Mouse (Mus musculus) hindbrain, embryonic 14.5 days (tissue): ENCODE results near the gene Fam221b. TPM values are rescaled to one million over a fixed set of nuclear protein-coding genes. Genes with fewer than 3 reads are reported as not detected.

ENCODE experiments used
- ATAC-seq: fragments of 200-750 bp; cut with Nextera tagmentation; 2 replicates; pipeline ENCODE4 v1.8.0; 2017; ENCODE audit warnings: moderate number of reproducible peaks, mild to moderate bottlenecking, moderate TSS enrichment, moderate library complexity; ENCODE audit not compliant: low FRiP score
- DNase-seq: peaks from one replicate; pipeline ENCODE4 v3.0.0-alpha.2; 2015; ENCODE audit warnings: low spot score
- H3K27ac ChIP-seq: fragments of 300-500 bp; sonication (generic); 2 replicates; pipeline ENCODE4 v1.5.1; 2014; ENCODE audit warnings: mild to moderate bottlenecking, moderate library complexity
- H3K27me3 ChIP-seq: fragments of 300-500 bp; sonication (generic); 2 replicates; pipeline ENCODE4 v1.6.1; 2014; ENCODE audit warnings: mild to moderate bottlenecking, low read length, mixed read lengths; ENCODE audit not compliant: control insufficient read depth, insufficient read depth
- H3K36me3 ChIP-seq: fragments of 300-500 bp; sonication (generic); replicated peaks from 2 replicates; pipeline ENCODE4 v1.6.1; 2014; ENCODE audit not compliant: control insufficient read depth, insufficient read depth
- H3K4me1 ChIP-seq: fragments of 300-500 bp; sonication (generic); replicated peaks from 2 replicates; pipeline ENCODE4 v1.6.1; 2014; ENCODE audit warnings: antibody characterized with exemption, low read length, mixed read lengths; ENCODE audit not compliant: control insufficient read depth, insufficient read depth
- H3K4me2 ChIP-seq: fragments of 300-500 bp; sonication (generic); replicated peaks from 2 replicates; pipeline ENCODE4 v1.6.1; 2014; ENCODE audit warnings: mild to moderate bottlenecking, moderate library complexity
- H3K4me3 ChIP-seq: fragments of 300-500 bp; sonication (generic); replicated peaks from 2 replicates; pipeline ENCODE4 v1.5.1; 2014; ENCODE audit warnings: mild to moderate bottlenecking, low read length
- H3K9ac ChIP-seq: fragments of 300-500 bp; sonication (generic); 2 replicates; pipeline ENCODE4 v1.6.1; 2014
- H3K9me3 ChIP-seq: fragments of 300-500 bp; sonication (generic); 2 replicates; pipeline ENCODE4 v1.6.1; 2016; ENCODE audit warnings: low read length; ENCODE audit not compliant: control insufficient read depth
- WGBS: fragments of 180-500 bp; shearing (Covaris S2); extraction: QIAGEN DNeasy Blood & Tissue Kit; methylation state at CpG from one replicate; pipeline ENCODE4 v1.1.7; 2014; 5-methylcytosine and 5-hydroxymethylcytosine counted together
- polyA plus RNA-seq: library from polyadenylated mRNA; unstranded; fragments of >200 nt; fragmentation: Nextera tagmentation; extraction: Ambion mirVana; gene quantifications from 2 replicates; pipeline ENCODE4 v1.2.1, GENCODE M21; 2014

The Fam221b gene
- polyA plus RNA-seq, 1 experiment from 2014 or later, result 2.2 TPM

GRCm38 (mm10) chr4:43673703-43674102 is 4.8 kb upstream of the Fam221b start:
- WGBS, result 78% methylated on average over 8 of the region's 8 CpGs
- Histone ChIP-seq H3K9ac (no peak overlapping the region), H3K4me1 (peaks cover 35% of the 10 kb centered on the region), H3K27me3 (no peaks in the 10 kb centered on the region), H3K9me3 (no peaks in the 10 kb centered on the region), H3K4me3 (no peak overlapping the region), H3K27ac (no peak overlapping the region), H3K4me2 (no peak overlapping the region), H3K36me3 (peaks cover 49% of the 10 kb centered on the region)
- ATAC-seq (no peak), DNase-seq (no peak)

- peak overlapping the region; percentile 39 for H3K9ac ChIP-seq
- peak; percentile 24; the same call in 1 of the 2 replicates for ATAC-seq
These were observed 3.1 kb upstream of the Fam221b start for GRCm38 (mm10) chr4:43672070-43672469.

GRCm38 (mm10) chr4:43669428-43669794 is 466 bp upstream of the Fam221b start:
- peak overlapping the region; percentile 73 for H3K27ac ChIP-seq
- WGBS, result 1% methylated on average over 20 of the region's 25 CpGs
- peak; percentile 69 for ATAC-seq

More at GRCm38 (mm10) chr4:43672070-43672469, 3.1 kb upstream of the Fam221b start:
- peak overlapping the region; percentile 12; the same call in 1 of the 2 replicates for H3K4me3 ChIP-seq
- DNase-seq, result peak; percentile 94
- peaks cover 38% of the 10 kb centered on the region for H3K4me1 ChIP-seq
- no peaks in the 10 kb centered on the region for H3K9me3 ChIP-seq
- H3K27me3 ChIP-seq, result 0 out of 2 replicates have a peak, but pooled peaks cover 2% of the 10 kb centered on the region
- WGBS, result 5% methylated on average over 2 of the region's 2 CpGs
- no peak overlapping the region for H3K27ac ChIP-seq
- peak overlapping the region; percentile 82 for H3K4me2 ChIP-seq
- peaks cover 33% of the 10 kb centered on the region for H3K36me3 ChIP-seq

GRCm38 (mm10) chr4:43666412-43666811 is 2.5 kb downstream of the Fam221b start:
- Histone ChIP-seq H3K36me3 (no peaks in the 10 kb centered on the region), H3K27me3 (peaks cover 34% of the 10 kb centered on the region), H3K9me3 (no peaks in the 10 kb centered on the region), H3K9ac (no peak overlapping the region), H3K27ac (no peak overlapping the region), H3K4me1 (peaks cover 22% of the 10 kb centered on the region), H3K4me3 (no peak overlapping the region), H3K4me2 (no peak overlapping the region)
- 22% methylated on average over 4 of the region's 4 CpGs for WGBS
- no peak for DNase-seq
- no peak for ATAC-seq

More at GRCm38 (mm10) chr4:43669428-43669794, 466 bp upstream of the Fam221b start:
- H3K9ac ChIP-seq, result peak overlapping the region; percentile 77
- H3K4me2 ChIP-seq, result peak overlapping the region; percentile 82
- peaks cover 7% of the 10 kb centered on the region for H3K36me3 ChIP-seq
- peaks cover 38% of the 10 kb centered on the region for H3K4me1 ChIP-seq
- DNase-seq, result no peak
- peaks cover 13% of the 10 kb centered on the region for H3K27me3 ChIP-seq
- no peaks in the 10 kb centered on the region for H3K9me3 ChIP-seq
- peak overlapping the region; percentile 69 for H3K4me3 ChIP-seq

GRCm38 (mm10) chr4:43657146-43657545 is 11.8 kb downstream of the Fam221b start:
- WGBS, result 64% methylated on average over 4 of the region's 4 CpGs
- H3K9ac ChIP-seq, result 0 out of 2 replicates have a peak overlapping the region, but pooled peaks have one; percentile 25

GRCm38 (mm10) chr4:43656339-43657109 is 12.4 kb downstream of the Fam221b start, which contains the start of gene Hint2:
TSS of gene Hint2 (minus strand) at chr4:43656466.
- peak within 1 kb of the TSS; percentile 65 for H3K4me2 ChIP-seq
- H3K9ac ChIP-seq, result peak within 1 kb of the TSS; percentile 90
- H3K9me3 ChIP-seq, result no peaks in the 10 kb centered on the region
- peaks cover 5% of the 10 kb centered on the region; the same call in 1 of the 2 replicates for H3K4me1 ChIP-seq
- H3K36me3 ChIP-seq, result no peaks in the 10 kb centered on the region
- H3K27ac ChIP-seq, result peak within 1 kb of the TSS; percentile 95
- DNase-seq (peak; percentile 94), ATAC-seq (peak; percentile 97)
- no peaks in the 10 kb centered on the region for H3K27me3 ChIP-seq
- peak within 1 kb of the TSS; percentile 80 for H3K4me3 ChIP-seq
- WGBS, result under 1% methylated on average over 34 of the region's 34 CpGs

More at GRCm38 (mm10) chr4:43657146-43657545, 11.8 kb downstream of the Fam221b start:
- H3K9me3 ChIP-seq, result no peaks in the 10 kb centered on the region
- peaks cover 5% of the 10 kb centered on the region; the same call in 1 of the 2 replicates for H3K4me1 ChIP-seq
- H3K4me3 ChIP-seq, result peak overlapping the region; percentile 80
- ATAC-seq (no peak), DNase-seq (no peak)
- H3K27ac ChIP-seq, result peak overlapping the region; percentile 95
- peak overlapping the region; percentile 65 for H3K4me2 ChIP-seq
- H3K36me3 ChIP-seq, result no peaks in the 10 kb centered on the region
- H3K27me3 ChIP-seq, result peaks cover 5% of the 10 kb centered on the region

- Histone ChIP-seq H3K9ac (peak overlapping the region; percentile 90), H3K4me1 (peaks cover 5% of the 10 kb centered on the region; the same call in 1 of the 2 replicates), H3K27me3 (no peaks in the 10 kb centered on the region), H3K4me3 (peak overlapping the region; percentile 80), H3K9me3 (no peaks in the 10 kb centered on the region), H3K36me3 (no peaks in the 10 kb centered on the region), H3K27ac (peak overlapping the region; percentile 95), H3K4me2 (peak overlapping the region; percentile 65)
- no peak for DNase-seq
- WGBS, result 5% methylated on average over 34 of the region's 34 CpGs
- no peak; the same call in 1 of the 2 replicates for ATAC-seq
These were observed 13.1 kb downstream of the Fam221b start for GRCm38 (mm10) chr4:43655656-43656338.

- Histone ChIP-seq H3K4me3 (peak within 1 kb of the TSS; percentile 19), H3K36me3 (peaks cover 6% of the 10 kb centered on the region; the same call in 1 of the 2 replicates), H3K27ac (no peak within 1 kb of the TSS; the same call in 1 of the 2 replicates), H3K9ac (0 out of 2 replicates have a peak within 1 kb of the TSS, but pooled peaks have one; percentile 6), H3K27me3 (no peaks in the 10 kb centered on the region), H3K4me1 (peaks cover 5% of the 10 kb centered on the region; the same call in 1 of the 2 replicates), H3K4me2 (peak within 1 kb of the TSS; percentile 43), H3K9me3 (peaks cover 5% of the 10 kb centered on the region; the same call in 1 of the 2 replicates)
- 21% methylated on average over 24 of the region's 24 CpGs for WGBS
- DNase-seq (peak; percentile 51), ATAC-seq (no peak)
These were observed 15.6 kb downstream of the Fam221b start, which contains the start of gene Spag8 for GRCm38 (mm10) chr4:43653161-43654015. TSS of gene Spag8 (minus strand) at chr4:43653594.
